Mouse (Mus musculus) forebrain, embryonic 15.5 days (tissue): ENCODE measurements around the gene Ero1l. TPM values are rescaled to one million over a fixed set of nuclear protein-coding genes. Genes with fewer than 3 reads are reported as not detected.

Source experiments
- ATAC-seq: fragments of 200-750 bp; cut with Nextera tagmentation; replicated peaks from 2 replicates; pipeline ENCODE4 v1.8.0; 2017; ENCODE audit warnings: mild to moderate bottlenecking, moderate TSS enrichment, moderate library complexity
- H3K27ac ChIP-seq: fragments of 300-500 bp; sonication (generic); replicated peaks from 2 replicates; pipeline ENCODE4 v1.5.1; 2015; ENCODE audit warnings: mild to moderate bottlenecking, inconsistent platforms
- H3K27me3 ChIP-seq: fragments of 300-500 bp; sonication (generic); 2 replicates; pipeline ENCODE4 v1.6.1; 2015; ENCODE audit warnings: inconsistent platforms
- H3K36me3 ChIP-seq: fragments of 300-500 bp; sonication (generic); 2 replicates; pipeline ENCODE4 v1.6.1; 2015; ENCODE audit warnings: mild to moderate bottlenecking, inconsistent platforms
- H3K4me1 ChIP-seq: fragments of 300-500 bp; sonication (generic); 2 replicates; pipeline ENCODE4 v1.6.1; 2015; ENCODE audit warnings: inconsistent platforms
- H3K4me2 ChIP-seq: fragments of 300-500 bp; sonication (generic); replicated peaks from 2 replicates; pipeline ENCODE4 v1.6.1; 2015; ENCODE audit warnings: mild to moderate bottlenecking, inconsistent platforms
- H3K4me3 ChIP-seq: fragments of 300-500 bp; sonication (generic); 2 replicates; pipeline ENCODE4 v1.5.1; 2015; ENCODE audit warnings: mild to moderate bottlenecking, inconsistent platforms
- H3K9ac ChIP-seq: fragments of 300-500 bp; sonication (generic); replicated peaks from 2 replicates; pipeline ENCODE4 v1.6.1; 2015; ENCODE audit warnings: mild to moderate bottlenecking, inconsistent platforms
- H3K9me3 ChIP-seq: fragments of 300-500 bp; sonication (generic); 2 replicates; pipeline ENCODE4 v1.6.1; 2016; ENCODE audit warnings: inconsistent platforms
- WGBS: fragments of 180-500 bp; shearing (Covaris S2); methylation state at CpG from one replicate; pipeline ENCODE4 v1.1.7; 2015; ENCODE audit warnings: mixed read lengths; 5-methylcytosine and 5-hydroxymethylcytosine counted together
- polyA plus RNA-seq: library from polyadenylated mRNA; unstranded; fragments of >200 nt; fragmentation: Nextera tagmentation; extraction: Ambion mirVana; gene quantifications from 2 replicates; pipeline ENCODE4 v1.2.1, GENCODE M21; 2015

Ero1l gene
- polyA plus RNA-seq, 1 experiment from 2014 or later = 24.1 TPM

DNA sequence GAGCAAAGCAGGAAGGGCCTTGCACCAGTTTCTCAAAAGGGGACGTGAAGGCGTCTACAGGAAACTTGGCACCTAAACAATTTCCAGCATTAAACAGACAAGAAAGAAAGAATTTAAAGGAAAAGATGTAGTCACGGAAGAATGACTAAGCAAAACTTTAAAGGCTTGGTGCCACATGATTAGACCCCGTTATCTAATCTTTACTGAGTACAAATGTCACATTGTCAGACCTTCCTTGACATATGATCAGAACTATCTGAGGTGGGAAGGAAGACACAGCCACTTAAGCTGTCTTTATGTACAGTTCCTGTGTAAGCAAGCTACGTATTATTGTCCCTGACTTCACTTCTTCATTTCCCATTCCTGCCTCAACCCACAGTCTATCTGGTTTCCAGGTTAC is 3.1 kb upstream of the Ero1l start:
- 72% methylated on average over 5 of the region's 5 CpGs for WGBS
- H3K27ac ChIP-seq = no peak overlapping the region
- no peak for ATAC-seq

DNA sequence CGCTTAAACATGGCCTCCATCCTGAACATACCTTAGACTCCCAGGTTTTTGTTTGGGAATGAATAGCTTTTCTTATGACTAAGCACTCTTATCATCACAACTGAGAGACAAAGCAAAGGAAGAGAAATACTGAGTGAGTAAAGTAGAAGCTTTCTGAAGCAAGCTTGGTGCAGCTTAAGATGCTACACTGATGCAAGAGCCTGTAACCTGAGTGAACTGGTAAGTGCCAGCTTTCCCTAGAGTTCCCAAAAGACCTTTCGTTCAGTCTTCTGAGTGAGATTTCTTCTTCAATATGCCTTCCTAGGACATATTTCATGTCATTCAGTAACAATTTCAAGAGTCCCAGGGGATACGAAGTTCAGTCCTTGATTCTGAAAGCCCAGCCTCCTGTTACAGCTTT is 2.5 kb upstream of the Ero1l start:
- Histone ChIP-seq H3K36me3 (no peaks in the 10 kb centered on the region), H3K4me2 (no peak overlapping the region), H3K9me3 (no peaks in the 10 kb centered on the region), H3K27ac (no peak overlapping the region), H3K9ac (no peak overlapping the region), H3K27me3 (no peaks in the 10 kb centered on the region), H3K4me1 (peaks cover 20% of the 10 kb centered on the region), H3K4me3 (no peak overlapping the region)
- 85% methylated on average over 3 of the region's 3 CpGs for WGBS
- ATAC-seq = no peak

More for the DNA sequence above, 3.1 kb upstream of the Ero1l start:
- Histone ChIP-seq H3K9me3 (no peaks in the 10 kb centered on the region), H3K4me3 (no peak overlapping the region), H3K36me3 (no peaks in the 10 kb centered on the region), H3K27me3 (no peaks in the 10 kb centered on the region), H3K9ac (no peak overlapping the region), H3K4me2 (no peak overlapping the region), H3K4me1 (peaks cover 16% of the 10 kb centered on the region)

DNA sequence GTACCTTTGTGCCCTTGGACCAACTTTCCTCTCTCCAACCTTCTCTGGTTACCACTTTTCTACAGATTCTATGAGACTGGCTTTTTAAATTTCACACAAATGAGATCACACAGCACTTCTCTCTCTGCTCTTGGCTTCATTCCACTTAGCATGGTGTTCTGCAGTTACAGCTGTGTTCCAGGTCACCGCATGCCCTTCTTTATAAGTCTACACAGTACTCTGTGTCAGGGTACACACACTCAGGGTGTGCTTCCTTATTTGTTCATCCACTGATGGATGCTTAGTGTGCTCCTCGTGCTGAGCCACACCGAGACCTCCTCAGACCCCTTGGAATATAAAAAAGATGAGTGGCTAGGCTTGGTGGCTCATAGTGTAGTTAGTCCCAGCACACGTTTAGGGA is 1.5 kb upstream of the Ero1l start:
- H3K9me3 ChIP-seq = no peaks in the 10 kb centered on the region
- H3K27me3 ChIP-seq = no peaks in the 10 kb centered on the region
- no peak overlapping the region for H3K27ac ChIP-seq
- H3K4me3 ChIP-seq = no peak overlapping the region
- 82% methylated on average over 4 of the region's 4 CpGs for WGBS
- no peak overlapping the region for H3K4me2 ChIP-seq
- peaks cover 26% of the 10 kb centered on the region for H3K4me1 ChIP-seq
- no peak for ATAC-seq
- no peaks in the 10 kb centered on the region for H3K36me3 ChIP-seq
- no peak overlapping the region for H3K9ac ChIP-seq

DNA sequence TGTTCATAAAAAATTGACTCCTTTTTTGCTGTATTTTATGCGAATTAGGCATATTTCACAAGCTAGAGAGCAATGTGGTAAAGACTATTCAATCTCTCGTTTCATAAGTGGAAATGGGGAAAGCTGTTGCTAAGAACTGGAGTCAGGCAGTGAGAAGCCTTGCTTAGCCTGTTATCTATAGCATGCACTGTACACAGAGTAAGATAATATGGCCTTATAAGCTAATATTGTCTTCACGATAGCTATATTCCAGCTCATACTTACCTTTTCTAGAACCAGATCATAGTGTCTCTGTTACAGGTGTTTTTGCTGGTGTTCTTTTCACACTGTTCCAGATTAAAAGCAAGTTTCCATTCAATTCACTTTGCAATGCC is 653 bp upstream of the Ero1l start:
- no peak overlapping the region; the same call in 1 of the 2 replicates for H3K4me2 ChIP-seq
- peaks cover 26% of the 10 kb centered on the region for H3K4me1 ChIP-seq
- H3K9ac ChIP-seq = 0 out of 2 replicates have a peak overlapping the region, but pooled peaks have one; percentile 92
- peak overlapping the region; percentile 86; the same call in 1 of the 2 replicates for H3K4me3 ChIP-seq
- no peak for ATAC-seq
- no peaks in the 10 kb centered on the region for H3K36me3 ChIP-seq
- no peaks in the 10 kb centered on the region for H3K9me3 ChIP-seq
- 63% methylated on average over 3 of the region's 3 CpGs for WGBS
- H3K27me3 ChIP-seq = no peaks in the 10 kb centered on the region
- H3K27ac ChIP-seq = peak overlapping the region; percentile 93

DNA sequence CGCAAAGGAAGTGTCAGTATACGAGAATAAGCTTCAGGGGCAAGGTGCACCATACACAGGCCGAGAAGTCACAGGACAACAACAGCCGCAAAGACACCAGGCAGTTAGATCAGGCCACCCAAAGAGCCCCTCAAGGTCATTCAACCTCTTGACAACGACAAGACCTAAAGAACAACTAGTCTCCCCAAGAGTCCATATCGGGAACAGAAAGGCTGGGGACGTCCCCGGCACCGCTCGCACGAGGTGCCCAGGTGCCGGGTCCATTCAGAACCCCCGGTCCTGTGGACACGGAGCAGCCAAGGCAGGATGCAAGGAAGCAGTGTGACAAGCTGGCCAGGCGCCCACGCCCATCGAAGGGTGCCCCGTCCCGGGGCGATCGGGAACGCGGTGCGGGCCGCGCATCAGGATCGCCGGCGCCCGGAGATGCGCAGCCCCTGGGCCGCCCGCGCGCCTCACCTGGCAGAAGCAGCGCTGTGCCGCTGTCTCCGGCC is 605 bp downstream of the Ero1l start:
- H3K4me1 ChIP-seq = peaks cover 26% of the 10 kb centered on the region
- no peaks in the 10 kb centered on the region for H3K27me3 ChIP-seq
- H3K27ac ChIP-seq = peak overlapping the region; percentile 93
- under 1% methylated on average over 37 of the region's 38 CpGs for WGBS
- H3K36me3 ChIP-seq = no peaks in the 10 kb centered on the region
- H3K9ac ChIP-seq = peak overlapping the region; percentile 92
- H3K4me2 ChIP-seq = peak overlapping the region; percentile 69
- peak; percentile 78; the same call in 1 of the 2 replicates for ATAC-seq
- no peaks in the 10 kb centered on the region for H3K9me3 ChIP-seq
- H3K4me3 ChIP-seq = peak overlapping the region; percentile 86

DNA sequence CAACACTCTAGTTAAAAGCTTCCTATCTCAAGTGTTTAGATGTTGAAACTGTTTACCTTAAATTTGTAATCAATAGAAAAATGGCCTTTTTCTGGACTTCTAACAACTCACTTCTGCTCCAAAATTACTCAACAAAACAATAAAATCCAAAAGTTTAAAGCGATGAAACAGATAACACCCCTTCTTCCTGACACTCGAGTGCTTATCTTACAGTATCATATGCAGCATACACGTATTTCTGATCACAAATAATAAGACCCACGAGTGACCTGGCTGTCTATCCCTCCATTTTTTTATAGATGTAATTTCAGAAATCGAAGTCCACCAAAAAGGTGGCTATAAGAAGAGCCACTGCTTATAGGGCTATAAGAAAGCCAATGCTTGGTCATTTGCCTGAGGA is 1.6 kb downstream of the Ero1l start:
- Histone ChIP-seq H3K4me1 (peaks cover 26% of the 10 kb centered on the region), H3K9ac (peak overlapping the region; percentile 92; the same call in 1 of the 2 replicates), H3K27me3 (no peaks in the 10 kb centered on the region), H3K4me3 (peak overlapping the region; percentile 86), H3K27ac (no peak overlapping the region), H3K36me3 (no peaks in the 10 kb centered on the region), H3K4me2 (peak overlapping the region; percentile 69), H3K9me3 (no peaks in the 10 kb centered on the region)
- WGBS = 81% methylated on average over 5 of the region's 5 CpGs
- no peak for ATAC-seq

DNA sequence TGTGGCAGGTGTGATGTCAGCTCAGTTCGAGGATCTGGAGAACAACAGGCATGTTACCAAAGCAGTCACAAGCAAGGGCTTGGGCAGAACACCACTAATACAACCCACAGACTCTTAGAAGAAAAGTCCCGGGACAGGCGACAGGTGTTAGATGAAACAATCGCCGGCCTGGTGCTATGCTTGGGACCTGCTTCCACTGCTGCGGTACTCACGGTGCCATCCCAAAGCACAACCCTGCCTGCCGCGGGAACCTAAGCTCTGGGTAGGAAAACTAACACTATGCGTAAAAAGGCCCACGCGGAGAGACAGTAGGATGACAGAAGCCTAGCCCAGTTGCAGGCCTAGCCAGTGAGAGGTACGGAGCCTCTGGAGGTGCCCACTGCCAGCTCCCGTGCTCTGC is 8.5 kb downstream of the Ero1l start:
- 94% methylated on average over 14 of the region's 14 CpGs for WGBS
- Histone ChIP-seq H3K9me3 (no peaks in the 10 kb centered on the region), H3K9ac (no peak overlapping the region), H3K4me1 (no peaks in the 10 kb centered on the region), H3K4me3 (no peak overlapping the region), H3K4me2 (no peak overlapping the region), H3K27me3 (no peaks in the 10 kb centered on the region), H3K36me3 (peaks cover 3% of the 10 kb centered on the region; the same call in 1 of the 2 replicates), H3K27ac (no peak overlapping the region)
- ATAC-seq = no peak

DNA sequence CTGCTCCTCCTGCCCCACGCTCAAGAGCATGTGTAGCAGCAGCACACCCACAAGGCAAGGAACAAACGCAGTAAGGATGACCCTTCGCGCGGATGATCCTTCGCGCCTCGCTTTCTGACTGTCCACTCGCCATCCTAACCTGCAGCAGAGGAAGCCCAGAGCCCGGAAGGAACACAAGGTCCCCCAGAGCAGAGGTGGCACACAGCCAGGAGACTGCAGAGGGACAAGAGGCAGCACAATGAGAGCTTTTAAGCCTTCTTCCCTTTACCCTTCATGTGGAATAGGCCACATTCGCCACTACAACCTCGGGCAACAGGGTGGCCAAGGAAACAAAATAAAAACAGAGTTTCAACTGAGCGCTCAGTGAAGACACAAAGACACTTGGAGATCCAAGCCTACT is 8.9 kb downstream of the Ero1l start:
- no peak overlapping the region for H3K9ac ChIP-seq
- no peaks in the 10 kb centered on the region for H3K4me1 ChIP-seq
- peaks cover 3% of the 10 kb centered on the region; the same call in 1 of the 2 replicates for H3K36me3 ChIP-seq
- H3K4me2 ChIP-seq = no peak overlapping the region
- no peaks in the 10 kb centered on the region for H3K9me3 ChIP-seq
- ATAC-seq = no peak
- no peak overlapping the region for H3K4me3 ChIP-seq
- no peak overlapping the region for H3K27ac ChIP-seq
- no peaks in the 10 kb centered on the region for H3K27me3 ChIP-seq
- 85% methylated on average over 13 of the region's 13 CpGs for WGBS

DNA sequence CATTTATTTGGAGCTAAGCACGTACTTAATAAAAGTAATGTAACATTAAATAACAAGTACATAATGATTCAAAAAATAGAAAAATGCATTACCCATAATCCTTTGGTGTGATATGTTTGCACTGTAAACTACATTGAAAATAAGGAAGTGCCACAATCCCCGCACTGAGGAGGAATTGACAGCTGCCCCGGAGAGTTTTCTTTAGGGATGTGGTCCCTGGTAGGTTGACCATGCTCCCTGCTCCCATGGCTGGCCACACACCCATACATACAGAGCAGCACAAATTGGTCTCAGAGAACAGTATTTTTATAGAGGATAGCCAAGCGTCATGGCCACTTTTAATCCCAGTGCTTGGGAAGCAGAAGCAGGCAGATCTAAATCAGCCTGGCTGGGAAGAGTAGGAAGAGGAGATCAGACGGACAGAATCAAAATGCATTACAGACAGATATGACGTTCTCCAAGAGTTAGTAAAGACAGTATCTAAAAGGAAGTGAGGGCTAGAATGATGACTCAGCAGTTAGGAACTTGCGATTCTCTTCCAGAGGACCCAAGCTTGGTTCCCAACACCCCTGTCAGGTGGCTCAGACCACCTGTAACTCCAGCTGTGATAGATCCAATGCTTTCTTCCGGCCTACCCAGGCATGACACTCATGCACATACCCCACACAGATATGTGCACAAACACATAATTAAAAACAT is 10.8 kb downstream of the Ero1l start:
- 92% methylated on average over 8 of the region's 8 CpGs for WGBS

DNA sequence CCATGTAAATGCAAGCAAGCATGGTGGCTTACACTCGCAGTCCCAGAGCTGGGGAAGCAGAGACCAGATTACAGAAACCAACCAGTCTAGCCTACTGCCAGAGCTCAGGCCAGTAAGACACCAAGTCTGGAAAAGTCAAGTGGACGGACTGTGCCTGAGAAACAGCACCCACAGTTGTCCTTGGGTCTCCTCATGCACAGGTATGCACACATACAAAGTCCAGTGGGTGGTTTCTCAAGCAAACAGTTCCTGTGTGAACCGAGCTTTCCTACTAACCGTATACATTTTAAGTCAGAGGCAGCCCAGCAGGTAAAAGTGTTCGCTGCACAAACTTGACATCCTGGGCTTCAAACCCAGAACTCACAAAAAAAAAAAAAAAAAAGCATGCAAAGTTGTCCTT is 12.7 kb downstream of the Ero1l start:
- Histone ChIP-seq H3K27ac (no peak overlapping the region), H3K9ac (no peak overlapping the region), H3K36me3 (peaks cover 19% of the 10 kb centered on the region), H3K4me3 (no peak overlapping the region), H3K27me3 (no peaks in the 10 kb centered on the region), H3K9me3 (no peaks in the 10 kb centered on the region), H3K4me2 (no peak overlapping the region), H3K4me1 (peaks cover 3% of the 10 kb centered on the region; the same call in 1 of the 2 replicates)
- 94% methylated on average over 5 of the region's 5 CpGs for WGBS
- no peak for ATAC-seq

More for the DNA sequence above, 10.8 kb downstream of the Ero1l start:
- ATAC-seq = no peak
- Histone ChIP-seq H3K27me3 (no peaks in the 10 kb centered on the region), H3K9me3 (no peaks in the 10 kb centered on the region), H3K4me3 (no peak overlapping the region), H3K4me2 (no peak overlapping the region), H3K36me3 (peaks cover 7% of the 10 kb centered on the region; the same call in 1 of the 2 replicates), H3K4me1 (peaks cover 3% of the 10 kb centered on the region; the same call in 1 of the 2 replicates), H3K27ac (no peak overlapping the region), H3K9ac (no peak overlapping the region)

DNA sequence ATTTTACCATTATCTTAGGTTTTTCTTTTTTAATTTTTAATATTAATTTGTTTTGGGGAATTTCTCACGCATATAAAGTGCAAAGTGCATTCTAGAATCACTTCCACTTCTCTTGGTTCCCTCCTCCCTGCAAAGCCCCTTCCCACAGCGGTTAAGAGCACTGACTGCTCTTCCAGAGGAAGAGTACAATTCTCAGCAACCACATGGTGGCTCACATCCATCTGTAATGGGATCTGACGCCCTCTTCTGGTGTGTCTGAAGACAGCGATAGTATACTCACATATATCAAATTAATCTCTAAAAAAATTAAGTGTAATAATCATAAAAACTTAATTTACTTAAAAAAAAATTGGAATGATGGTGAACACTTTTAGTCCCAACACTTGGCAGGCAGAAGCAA is 14.2 kb downstream of the Ero1l start:
- Histone ChIP-seq H3K4me3 (no peak overlapping the region), H3K4me1 (peaks cover 3% of the 10 kb centered on the region; the same call in 1 of the 2 replicates), H3K9me3 (no peaks in the 10 kb centered on the region), H3K27ac (no peak overlapping the region), H3K36me3 (peaks cover 27% of the 10 kb centered on the region), H3K4me2 (no peak overlapping the region), H3K27me3 (no peaks in the 10 kb centered on the region), H3K9ac (no peak overlapping the region)
- WGBS = 55% methylated on average over 4 of the region's 4 CpGs
- no peak for ATAC-seq

DNA sequence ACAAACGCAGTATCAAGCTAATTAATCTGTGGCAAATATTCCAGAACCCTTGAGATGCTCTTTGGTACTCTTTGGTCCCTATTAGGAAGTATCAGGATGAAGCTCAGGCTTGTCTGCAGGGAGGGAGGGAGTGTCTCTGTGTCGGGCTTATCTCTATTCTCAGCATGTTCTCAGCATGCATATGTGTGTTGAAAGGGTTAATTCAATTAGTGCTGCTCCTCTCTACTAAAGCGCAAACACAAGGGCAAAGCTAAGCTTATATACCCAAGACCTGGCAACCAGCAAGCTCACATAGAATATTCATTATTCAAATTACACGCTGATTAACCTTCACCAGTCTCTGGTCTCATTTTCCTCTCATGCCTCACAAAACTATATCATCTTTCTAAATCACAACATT is 14.6 kb downstream of the Ero1l start:
- H3K4me3 ChIP-seq = no peak overlapping the region
- 30% methylated on average over 4 of the region's 4 CpGs for WGBS

More for the DNA sequence above, 14.6 kb downstream of the Ero1l start:
- Histone ChIP-seq H3K27ac (no peak overlapping the region), H3K4me2 (no peak overlapping the region), H3K36me3 (peaks cover 29% of the 10 kb centered on the region), H3K9ac (no peak overlapping the region), H3K4me1 (peaks cover 3% of the 10 kb centered on the region; the same call in 1 of the 2 replicates), H3K27me3 (no peaks in the 10 kb centered on the region), H3K9me3 (no peaks in the 10 kb centered on the region)
- ATAC-seq = peak; percentile 66
